Mouse (Mus musculus) stomach, embryonic 15.5 days (tissue): Measurements from ENCODE around the gene Arl4d. TPM values are rescaled to one million over a fixed set of nuclear protein-coding genes. Genes with fewer than 3 reads are reported as not detected.
A peak's percentile ranks its signal among the peaks of the same experiment; 100 is the strongest.

ENCODE experiments used
- ATAC-seq: fragments of 200-750 bp; cut with Nextera tagmentation; 2 replicates; pipeline ENCODE4 v1.8.0; 2017; ENCODE audit warnings: low read depth, moderate number of reproducible peaks, moderate TSS enrichment; ENCODE audit not compliant: insufficient read depth, low FRiP score
- H3K27ac ChIP-seq: fragments of 300-500 bp; sonication (generic); 2 replicates; pipeline ENCODE4 v1.5.1; 2015; ENCODE audit warnings: mild to moderate bottlenecking, inconsistent platforms
- H3K27me3 ChIP-seq: fragments of 300-500 bp; sonication (generic); replicated peaks from 2 replicates; pipeline ENCODE4 v1.6.1; 2015; ENCODE audit warnings: inconsistent platforms
- H3K36me3 ChIP-seq: fragments of 300-500 bp; sonication (generic); 2 replicates; pipeline ENCODE4 v1.6.1; 2015; ENCODE audit warnings: inconsistent platforms
- H3K4me1 ChIP-seq: fragments of 300-500 bp; sonication (generic); 2 replicates; pipeline ENCODE4 v1.6.1; 2015; ENCODE audit warnings: inconsistent platforms
- H3K4me2 ChIP-seq: fragments of 300-500 bp; sonication (generic); 2 replicates; pipeline ENCODE4 v1.6.1; 2015; ENCODE audit warnings: mild to moderate bottlenecking, inconsistent platforms
- H3K4me3 ChIP-seq: fragments of 300-500 bp; sonication (generic); replicated peaks from 2 replicates; pipeline ENCODE4 v1.5.1; 2015; ENCODE audit warnings: inconsistent platforms
- H3K9ac ChIP-seq: fragments of 300-500 bp; sonication (generic); 2 replicates; pipeline ENCODE4 v1.6.1; 2015; ENCODE audit warnings: inconsistent platforms
- H3K9me3 ChIP-seq: fragments of 300-500 bp; sonication (generic); 2 replicates; pipeline ENCODE4 v1.6.1; 2016; ENCODE audit warnings: inconsistent platforms
- WGBS: fragments of 180-500 bp; shearing (Covaris S2); methylation state at CpG from one replicate; pipeline ENCODE4 v1.1.7; 2015; 5-methylcytosine and 5-hydroxymethylcytosine counted together
- polyA plus RNA-seq: library from polyadenylated mRNA; unstranded; fragments of >200 nt; fragmentation: Nextera tagmentation; extraction: Ambion mirVana; gene quantifications from 2 replicates; pipeline ENCODE4 v1.2.1, GENCODE M21; 2015

Arl4d gene
- polyA plus RNA-seq, 1 experiment from 2014 or later = 7.7 TPM

DNA sequence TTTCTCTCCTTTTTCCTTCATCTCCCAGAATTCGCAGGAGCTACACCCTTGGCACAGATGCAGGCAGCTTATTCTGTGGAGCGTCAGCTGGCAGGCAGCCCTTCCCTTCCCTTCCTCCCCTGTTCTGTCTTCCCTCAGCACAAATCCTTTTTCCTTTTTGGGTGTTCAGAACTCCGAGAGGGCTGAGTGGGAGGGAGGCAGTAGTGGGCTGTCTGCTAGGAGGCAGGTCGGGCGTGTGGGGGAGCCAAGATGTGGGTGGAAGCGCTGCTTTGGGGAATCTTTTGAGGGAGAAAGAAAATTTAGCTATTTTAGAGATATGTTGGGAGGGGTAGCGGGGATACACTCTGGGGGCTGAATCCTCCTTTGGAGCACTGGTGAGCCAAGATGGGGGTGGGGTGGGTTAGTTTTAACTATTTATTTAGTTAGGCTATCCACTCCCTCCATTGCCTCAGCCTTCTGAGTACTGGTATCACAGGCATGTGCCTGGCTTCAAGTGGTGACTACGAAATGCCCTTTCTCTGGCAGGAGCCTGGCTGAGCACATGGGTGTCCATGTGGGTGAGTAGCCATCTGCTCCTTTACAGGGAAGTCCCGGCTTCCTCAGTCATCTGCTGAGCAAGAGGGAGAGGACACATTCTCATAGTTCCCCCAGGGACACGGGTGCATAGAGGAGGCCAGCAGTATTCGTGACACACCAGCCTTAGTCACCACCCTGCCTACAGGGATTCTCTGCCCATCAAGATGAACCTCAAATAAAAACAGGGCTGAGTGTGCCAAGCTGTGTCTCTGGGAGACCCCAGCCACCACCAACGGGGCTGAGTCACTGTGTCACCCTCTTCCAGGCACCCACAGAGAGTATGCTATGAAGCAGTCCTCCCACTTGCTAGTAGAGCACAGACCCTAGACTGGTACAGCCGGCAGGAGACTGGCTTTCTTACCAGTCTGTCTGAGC, 22.3 kb downstream of the Arl4d start:
- Histone ChIP-seq H3K4me1 (peaks cover 15% of the 10 kb centered on the region), H3K9me3 (no peaks in the 10 kb centered on the region), H3K36me3 (no peaks in the 10 kb centered on the region), H3K4me3 (no peak overlapping the region), H3K27me3 (no peaks in the 10 kb centered on the region), H3K9ac (no peak overlapping the region), H3K27ac (peak overlapping the region; percentile 92), H3K4me2 (peak overlapping the region; percentile 21; the same call in 1 of the 2 replicates)
- ATAC-seq = peak; percentile 82
- 32% methylated on average over 13 of the region's 13 CpGs for WGBS

DNA sequence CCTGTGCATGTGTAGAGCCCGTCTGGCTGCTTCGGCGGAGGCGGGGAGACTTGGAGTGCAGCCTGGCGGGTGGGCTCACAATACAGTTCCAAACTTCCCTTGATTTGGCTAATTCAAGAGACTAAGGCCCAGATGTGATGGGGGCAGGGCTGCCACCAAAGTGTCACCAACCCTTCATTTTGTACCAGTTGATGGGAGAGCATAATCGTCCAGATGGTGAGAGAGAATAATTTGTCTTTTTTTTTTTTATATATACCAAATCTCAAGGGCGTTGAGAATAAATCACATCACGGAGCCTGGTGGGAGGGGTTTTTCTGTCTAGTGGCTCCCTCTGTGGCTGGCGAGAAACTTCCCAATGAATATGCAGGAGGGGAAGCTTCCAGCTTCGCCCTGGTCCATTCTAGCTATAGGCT, 24.4 kb downstream of the Arl4d start:
- Histone ChIP-seq H3K9ac (no peak overlapping the region), H3K9me3 (no peaks in the 10 kb centered on the region), H3K27me3 (no peaks in the 10 kb centered on the region), H3K4me2 (no peak overlapping the region), H3K36me3 (no peaks in the 10 kb centered on the region), H3K4me1 (peaks cover 15% of the 10 kb centered on the region), H3K4me3 (no peak overlapping the region), H3K27ac (no peak overlapping the region)
- ATAC-seq = no peak
- 70% methylated on average over 10 of the region's 10 CpGs for WGBS

DNA sequence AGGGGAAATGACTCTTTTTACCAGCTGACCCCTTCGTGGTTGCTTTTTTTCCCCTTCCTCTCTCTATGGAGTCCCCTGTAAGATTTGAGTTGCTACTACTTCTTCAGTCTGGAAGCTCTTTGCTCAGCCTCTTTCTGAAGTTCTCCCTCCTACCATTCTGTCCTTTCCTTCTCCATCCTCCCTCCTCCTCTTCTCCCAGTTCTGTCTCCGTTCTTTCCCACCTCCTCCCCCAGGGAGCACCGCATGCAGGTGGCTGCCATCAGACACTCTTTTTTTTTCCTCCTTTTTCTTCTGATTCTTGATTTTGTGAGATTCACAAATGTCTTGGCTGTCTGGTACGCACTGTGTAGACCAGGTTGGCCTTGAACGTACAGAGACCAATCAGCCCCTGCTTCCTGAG, 25.0 kb downstream of the Arl4d start:
- H3K27ac ChIP-seq = no peak overlapping the region; the same call in 1 of the 2 replicates
- H3K36me3 ChIP-seq = no peaks in the 10 kb centered on the region
- H3K9me3 ChIP-seq = no peaks in the 10 kb centered on the region
- H3K4me1 ChIP-seq = peaks cover 17% of the 10 kb centered on the region
- WGBS = 61% methylated on average over 5 of the region's 5 CpGs
- no peak overlapping the region for H3K4me3 ChIP-seq
- no peak overlapping the region for H3K4me2 ChIP-seq
- no peak overlapping the region for H3K9ac ChIP-seq
- H3K27me3 ChIP-seq = no peaks in the 10 kb centered on the region
- ATAC-seq = no peak

DNA sequence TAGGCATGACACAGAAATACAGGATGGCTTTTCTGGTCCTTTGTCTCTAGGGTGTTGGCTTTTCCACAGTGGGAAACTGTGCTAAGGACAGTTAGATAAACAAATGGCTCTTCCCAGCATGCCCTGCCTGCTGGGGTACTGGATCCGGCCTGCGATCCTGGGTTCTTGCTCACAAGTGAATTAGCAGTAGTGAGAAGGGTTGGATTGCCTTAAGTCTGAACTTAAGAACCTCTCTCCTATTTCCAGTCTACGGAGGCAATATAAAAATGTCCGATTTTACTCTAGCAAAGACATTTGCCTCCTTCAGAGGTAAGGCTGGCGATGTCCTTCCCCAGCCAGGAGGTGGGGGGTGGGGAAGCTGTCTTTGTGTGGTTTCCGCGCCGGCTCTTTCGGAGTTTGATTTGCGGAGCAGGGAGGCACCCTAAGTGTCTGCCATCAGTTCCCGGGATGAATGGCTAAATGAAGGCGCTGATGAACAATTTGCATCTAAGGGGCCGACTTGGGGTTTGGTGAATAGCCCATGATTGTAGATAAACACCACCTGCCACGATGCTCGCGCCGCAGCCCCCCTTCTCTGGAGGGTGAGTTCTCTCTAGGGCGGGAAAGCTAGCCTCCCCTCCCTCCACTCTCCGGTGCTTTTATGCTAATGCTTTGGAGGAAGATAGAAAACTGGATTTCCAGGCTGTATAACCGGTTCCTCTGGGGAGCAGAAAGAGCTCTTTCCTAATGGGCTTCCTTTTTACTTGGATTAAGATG, 30.7 kb downstream of the Arl4d start:
- Histone ChIP-seq H3K4me2 (peak overlapping the region; percentile 57), H3K27me3 (no peaks in the 10 kb centered on the region), H3K4me3 (peak overlapping the region; percentile 25), H3K4me1 (peaks cover 26% of the 10 kb centered on the region), H3K9ac (no peak overlapping the region), H3K27ac (peak overlapping the region; percentile 80), H3K9me3 (no peaks in the 10 kb centered on the region), H3K36me3 (no peaks in the 10 kb centered on the region)
- 3% methylated on average over 20 of the region's 20 CpGs for WGBS
- ATAC-seq = 0 out of 2 replicates have a peak, but pooled peaks have one; percentile 47

DNA sequence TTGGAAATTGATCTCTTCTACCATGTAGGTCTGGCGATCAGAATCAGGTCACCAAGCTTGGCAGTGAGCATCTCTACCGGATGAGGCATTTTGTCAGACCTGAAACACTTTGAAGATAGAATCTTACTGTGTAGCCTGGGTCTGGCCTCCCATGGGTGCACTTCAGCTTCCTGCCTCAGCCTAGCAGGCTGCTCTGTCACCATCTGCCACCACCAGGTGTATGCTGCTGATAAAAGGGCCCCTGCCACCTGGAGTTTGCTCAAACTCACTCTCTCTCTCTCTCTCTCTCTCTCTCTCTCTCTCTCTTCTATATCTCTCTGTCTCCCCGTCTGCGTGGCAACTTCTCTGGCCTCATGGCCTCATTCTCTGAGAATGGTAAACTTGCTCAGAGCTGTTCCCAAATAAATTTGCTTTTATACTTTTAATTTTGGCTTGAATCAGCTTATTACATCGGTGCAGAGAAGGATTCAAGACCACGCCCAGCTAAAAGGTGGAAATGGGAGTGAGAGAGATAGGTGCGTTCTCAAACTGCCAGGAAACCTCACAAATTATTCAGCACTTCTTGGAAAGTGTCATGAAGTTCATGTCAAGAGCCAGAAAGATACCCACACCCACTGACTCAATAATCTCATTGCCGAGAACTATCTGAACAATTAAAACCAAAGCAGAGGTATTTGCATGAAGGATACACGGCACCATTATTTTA, 32.0 kb downstream of the Arl4d start:
- Histone ChIP-seq H3K36me3 (no peaks in the 10 kb centered on the region), H3K9me3 (no peaks in the 10 kb centered on the region), H3K4me2 (no peak overlapping the region), H3K27ac (peak overlapping the region; percentile 80), H3K4me3 (no peak overlapping the region), H3K4me1 (peaks cover 26% of the 10 kb centered on the region), H3K27me3 (no peaks in the 10 kb centered on the region), H3K9ac (no peak overlapping the region)
- 88% methylated on average over 9 of the region's 9 CpGs for WGBS
- no peak for ATAC-seq

DNA sequence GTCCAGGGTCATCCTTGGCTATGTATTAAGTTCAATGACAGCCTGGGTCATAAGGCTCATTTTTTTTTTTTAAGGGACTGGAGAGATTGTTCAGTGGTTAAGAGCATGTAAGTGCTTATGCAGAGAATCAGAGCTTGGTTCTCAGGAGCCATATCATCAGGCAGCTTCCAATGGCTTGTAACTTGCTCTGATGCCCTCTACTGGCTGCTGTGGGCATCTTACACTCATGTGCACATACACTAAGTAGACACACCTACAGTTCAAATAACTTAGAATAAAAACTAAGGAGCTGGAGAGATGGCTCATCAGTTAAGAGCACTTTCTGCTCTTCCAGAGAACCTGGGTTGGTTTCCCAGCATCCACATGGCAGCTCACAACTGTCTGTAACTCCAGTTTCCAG, 32.8 kb downstream of the Arl4d start:
- ATAC-seq = no peak
- no peaks in the 10 kb centered on the region for H3K9me3 ChIP-seq
- no peaks in the 10 kb centered on the region for H3K36me3 ChIP-seq
- H3K4me2 ChIP-seq = no peak overlapping the region
- no peak overlapping the region for H3K9ac ChIP-seq
- H3K27me3 ChIP-seq = no peaks in the 10 kb centered on the region
- peaks cover 26% of the 10 kb centered on the region for H3K4me1 ChIP-seq
- no peak overlapping the region for H3K4me3 ChIP-seq
- H3K27ac ChIP-seq = no peak overlapping the region

DNA sequence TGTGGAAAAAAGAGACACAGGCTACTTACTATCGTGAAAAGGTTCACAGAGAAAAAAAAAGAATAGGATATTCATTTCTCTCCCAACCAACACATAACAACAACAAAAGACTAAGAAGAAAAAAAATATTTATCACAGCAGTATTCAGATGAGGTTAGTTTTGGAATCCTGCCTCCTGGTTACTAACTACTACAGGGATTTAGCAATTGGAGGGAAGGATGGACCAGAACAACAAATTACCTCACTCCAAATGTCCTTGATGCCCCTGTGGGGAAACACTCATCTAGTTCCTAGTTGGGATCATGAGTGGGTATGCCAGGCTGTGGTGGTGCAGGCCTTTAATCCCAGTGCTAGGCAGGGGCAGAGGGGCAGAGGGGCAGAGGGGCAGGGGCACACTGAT, 34.2 kb downstream of the Arl4d start:
- ATAC-seq = no peak
- no peak overlapping the region for H3K27ac ChIP-seq
- no peak overlapping the region for H3K4me2 ChIP-seq
- no peaks in the 10 kb centered on the region for H3K36me3 ChIP-seq
- WGBS = 80% methylated on average over 1 of the region's 1 CpGs
- no peak overlapping the region for H3K9ac ChIP-seq
- H3K27me3 ChIP-seq = no peaks in the 10 kb centered on the region
- no peaks in the 10 kb centered on the region for H3K9me3 ChIP-seq
- peaks cover 26% of the 10 kb centered on the region for H3K4me1 ChIP-seq
- H3K4me3 ChIP-seq = no peak overlapping the region

DNA sequence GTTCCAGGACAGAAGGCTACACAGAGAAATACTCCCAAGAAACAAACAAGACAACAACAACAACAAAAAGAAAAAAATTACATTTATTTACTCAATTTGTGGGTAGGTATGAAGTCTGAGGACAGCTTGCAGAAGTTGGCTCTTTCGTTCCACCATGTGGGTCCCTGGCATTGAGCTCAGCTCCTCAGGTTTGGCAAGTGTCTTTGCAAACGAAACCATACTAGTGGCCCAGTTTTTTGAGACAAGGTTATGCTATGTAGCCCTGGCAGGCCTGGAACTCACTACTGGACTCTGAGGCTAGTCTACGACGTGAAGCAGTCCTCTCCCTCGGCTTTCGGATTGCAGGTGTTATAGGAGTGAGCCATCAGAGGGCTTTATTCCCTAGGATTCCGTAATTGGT, 34.6 kb downstream of the Arl4d start:
- H3K4me1 ChIP-seq = peaks cover 26% of the 10 kb centered on the region
- H3K4me2 ChIP-seq = peak overlapping the region; percentile 9; the same call in 1 of the 2 replicates
- no peak overlapping the region for H3K27ac ChIP-seq
- WGBS = 47% methylated on average over 7 of the region's 7 CpGs
- no peak overlapping the region for H3K4me3 ChIP-seq
- no peaks in the 10 kb centered on the region for H3K36me3 ChIP-seq
- H3K9ac ChIP-seq = no peak overlapping the region
- H3K27me3 ChIP-seq = no peaks in the 10 kb centered on the region
- no peaks in the 10 kb centered on the region for H3K9me3 ChIP-seq
- no peak for ATAC-seq

DNA sequence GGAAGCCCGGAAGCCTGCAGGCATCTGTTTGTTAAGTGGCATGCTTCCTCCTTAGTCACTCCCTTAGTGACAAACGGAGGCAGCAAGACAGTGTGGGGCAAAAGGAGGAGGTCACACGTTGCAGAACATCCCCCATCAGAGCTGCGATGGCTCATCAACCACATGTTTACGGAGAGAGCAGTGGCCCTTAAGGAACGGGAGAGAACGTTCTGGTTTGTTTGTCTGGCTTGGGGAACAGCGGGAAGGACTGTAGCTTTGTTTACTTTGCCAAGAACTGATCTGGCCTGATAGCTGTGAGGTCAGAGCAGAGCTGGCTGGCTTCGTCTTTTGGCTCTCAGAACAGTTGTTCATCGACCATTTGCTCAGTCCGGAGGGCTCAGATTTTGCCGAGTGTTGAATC, 35.1 kb downstream of the Arl4d start:
- H3K4me3 ChIP-seq = no peak overlapping the region
- H3K27me3 ChIP-seq = no peaks in the 10 kb centered on the region
- peak overlapping the region; percentile 9; the same call in 1 of the 2 replicates for H3K4me2 ChIP-seq
- no peak for ATAC-seq
- H3K9ac ChIP-seq = no peak overlapping the region
- no peaks in the 10 kb centered on the region for H3K36me3 ChIP-seq
- peaks cover 23% of the 10 kb centered on the region for H3K4me1 ChIP-seq
- H3K27ac ChIP-seq = no peak overlapping the region
- WGBS = 14% methylated on average over 12 of the region's 12 CpGs
- no peaks in the 10 kb centered on the region for H3K9me3 ChIP-seq

DNA sequence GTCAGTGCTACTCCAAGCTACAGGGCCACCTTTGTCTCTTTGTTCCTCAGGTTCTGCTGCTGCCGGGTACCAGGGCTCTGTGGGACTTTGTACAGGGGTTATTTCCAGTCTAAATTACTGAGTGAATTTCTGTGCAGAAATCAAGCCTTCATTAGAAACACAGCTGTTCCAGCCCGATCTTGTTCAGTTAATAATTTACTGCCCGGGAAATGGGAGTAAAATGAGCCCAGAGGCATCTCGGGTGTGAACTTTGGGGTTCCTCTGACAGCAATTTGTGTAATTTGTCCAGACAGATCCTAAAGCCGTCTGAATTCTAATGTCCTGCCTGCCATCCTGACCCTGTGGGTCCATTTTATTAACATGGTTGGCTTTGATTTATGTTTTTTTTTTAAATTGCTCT, 38.7 kb downstream of the Arl4d start:
- H3K9me3 ChIP-seq = no peaks in the 10 kb centered on the region
- no peaks in the 10 kb centered on the region for H3K36me3 ChIP-seq
- H3K4me3 ChIP-seq = no peak overlapping the region
- no peak overlapping the region for H3K4me2 ChIP-seq
- H3K4me1 ChIP-seq = peaks cover 6% of the 10 kb centered on the region; the same call in 1 of the 2 replicates
- no peak for ATAC-seq
- H3K9ac ChIP-seq = no peak overlapping the region
- H3K27me3 ChIP-seq = no peaks in the 10 kb centered on the region
- 33% methylated on average over 5 of the region's 5 CpGs for WGBS
- H3K27ac ChIP-seq = no peak overlapping the region

DNA sequence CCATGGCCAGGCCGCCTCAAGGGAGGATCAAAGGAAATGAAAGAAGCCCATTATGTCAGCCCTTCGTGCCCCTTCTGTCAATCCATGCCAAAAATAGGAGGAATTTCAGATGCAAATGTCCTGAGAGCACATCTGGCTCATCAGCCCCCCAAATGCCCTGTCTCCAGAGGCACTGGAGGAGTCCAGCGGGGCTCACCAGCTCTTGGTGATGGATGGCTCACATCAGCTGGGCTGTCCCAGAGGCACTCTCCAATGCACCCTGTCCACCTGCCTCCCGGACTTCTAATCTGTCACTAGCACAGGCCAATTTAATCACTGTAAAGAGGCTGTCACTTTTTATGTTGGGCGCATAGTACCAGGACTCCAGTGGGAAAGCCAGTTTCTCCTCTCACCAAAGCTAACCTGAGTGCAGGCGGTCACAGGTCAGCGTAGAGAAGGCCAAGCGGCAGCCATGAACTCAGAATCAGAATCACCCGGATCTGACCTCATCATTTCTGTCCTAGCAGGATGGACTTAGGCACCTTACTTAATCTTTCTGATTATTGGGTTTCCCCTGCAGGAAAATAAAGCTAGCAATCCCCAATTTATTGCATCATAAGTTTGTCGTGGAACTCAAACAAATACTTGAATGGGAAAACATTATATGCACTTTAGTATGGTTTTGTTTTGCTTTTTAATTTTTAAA, 41.6 kb downstream of the Arl4d start:
- Histone ChIP-seq H3K9ac (no peak overlapping the region), H3K4me3 (no peak overlapping the region), H3K9me3 (no peaks in the 10 kb centered on the region), H3K4me1 (no peaks in the 10 kb centered on the region), H3K27me3 (no peaks in the 10 kb centered on the region), H3K36me3 (no peaks in the 10 kb centered on the region), H3K27ac (no peak overlapping the region), H3K4me2 (no peak overlapping the region)
- no peak for ATAC-seq
- 78% methylated on average over 10 of the region's 10 CpGs for WGBS
